Mouse (Mus musculus) small intestine, adult 2 months (tissue): ENCODE measurements around the gene 4930451I11Rik. TPM values are rescaled to one million over a fixed set of nuclear protein-coding genes. Genes with fewer than 3 reads are reported as not detected.

Source experiments
- H3K27ac ChIP-seq: fragments of 200-500 bp; 2 replicates; pipeline ENCODE4 v1.5.1; 2012; ENCODE audit warnings: low read depth, low read length, control low read depth, inconsistent platforms; ENCODE audit not compliant: insufficient read depth
- H3K27me3 ChIP-seq: fragments of 200-500 bp; 2 replicates; pipeline ENCODE4 v1.6.1; 2012; ENCODE audit warnings: mild to moderate bottlenecking, moderate library complexity, low read length, inconsistent platforms; ENCODE audit not compliant: control insufficient read depth, insufficient read depth
- H3K36me3 ChIP-seq: fragments of 200-500 bp; 2 replicates; pipeline ENCODE4 v1.6.1; 2012; ENCODE audit warnings: mild to moderate bottlenecking, low read length, control low read depth, inconsistent platforms; ENCODE audit not compliant: control insufficient read depth, insufficient read depth
- H3K4me1 ChIP-seq: fragments of 200-500 bp; 2 replicates; pipeline ENCODE4 v1.6.1; 2012; ENCODE audit warnings: low read length, inconsistent platforms, mixed read lengths; ENCODE audit not compliant: control insufficient read depth, insufficient read depth, insufficient read length
- H3K4me3 ChIP-seq: fragments of 200-500 bp; 2 replicates; pipeline ENCODE4 v1.5.1; 2012; ENCODE audit warnings: low read depth, mild to moderate bottlenecking, control low read depth, inconsistent platforms, low read length, moderate library complexity
- CTCF ChIP-seq: fragments of 200-500 bp; IDR thresholded peaks from 2 replicates; pipeline ENCODE4 v1.5.1; 2012; ENCODE audit warnings: low read depth, mild to moderate bottlenecking, control low read depth, inconsistent platforms, low read length, moderate library complexity, mixed read lengths; ENCODE audit not compliant: insufficient replicate concordance, insufficient read length; ENCODE audit errors: extremely low read depth
- POLR2A ChIP-seq: fragments of 200-500 bp; IDR thresholded peaks from 2 replicates; pipeline ENCODE4 v1.6.1; 2012; ENCODE audit warnings: low read depth, mild to moderate bottlenecking, control low read depth, inconsistent platforms, low read length, moderate library complexity
- WGBS: fragments of 180-500 bp; shearing (Covaris S2); methylation state at CpG from one replicate; pipeline ENCODE4 v1.1.7; 2018; 5-methylcytosine and 5-hydroxymethylcytosine counted together
- polyA plus RNA-seq: library from polyadenylated mRNA; depleted of rRNA; stranded (reverse); fragments of >200 nt; gene quantifications from 2 replicates; pipeline ENCODE4 v1.2.3, GENCODE M21; 2012

Gene 4930451I11Rik
- polyA plus RNA-seq, 1 experiment: not detected

- Histone ChIP-seq H3K36me3 (peaks cover 26% of the 10 kb centered on the region), H3K4me1 (peaks cover 16% of the 10 kb centered on the region), H3K27ac (no peak overlapping the region), H3K27me3 (no peaks in the 10 kb centered on the region), H3K4me3 (no peak overlapping the region)
- TF ChIP-seq CTCF: no peak
- TF ChIP-seq POLR2A: no peak
- 89% methylated on average over 16 of the region's 16 CpGs for WGBS
Observed at GRCm38 (mm10) chr7:126795387-126796317, 35.8 kb downstream of the 4930451I11Rik start.

GRCm38 (mm10) chr7:126794271-126794605, 37.2 kb downstream of the 4930451I11Rik start:
- Histone ChIP-seq H3K36me3 (peaks cover 35% of the 10 kb centered on the region), H3K27ac (no peak overlapping the region), H3K27me3 (no peaks in the 10 kb centered on the region), H3K4me1 (peaks cover 10% of the 10 kb centered on the region), H3K4me3 (no peak overlapping the region)
- WGBS: 62% methylated on average over 4 of the region's 4 CpGs
- TF ChIP-seq CTCF (no peak), POLR2A (no peak)

- H3K4me3 ChIP-seq: no peak overlapping the region
- H3K4me1 ChIP-seq: peaks cover 10% of the 10 kb centered on the region
- WGBS: 85% methylated on average over 4 of the region's 4 CpGs
- no peaks in the 10 kb centered on the region for H3K27me3 ChIP-seq
- H3K27ac ChIP-seq: peak overlapping the region; percentile 28; the same call in 1 of the 2 replicates
- H3K36me3 ChIP-seq: peaks cover 41% of the 10 kb centered on the region
- TF ChIP-seq CTCF (no peak), POLR2A (no peak)
Observed at GRCm38 (mm10) chr7:126793456-126794270, 37.8 kb downstream of the 4930451I11Rik start.

- peaks cover 49% of the 10 kb centered on the region for H3K36me3 ChIP-seq
- TF ChIP-seq POLR2A (no peak), CTCF (no peak)
- no peaks in the 10 kb centered on the region for H3K27me3 ChIP-seq
- H3K27ac ChIP-seq: peak overlapping the region; percentile 72
- WGBS: 14% methylated on average over 11 of the region's 11 CpGs
- H3K4me3 ChIP-seq: peak overlapping the region; percentile 82
- H3K4me1 ChIP-seq: peaks cover 10% of the 10 kb centered on the region
Observed at GRCm38 (mm10) chr7:126792721-126793443, 38.6 kb downstream of the 4930451I11Rik start.

GRCm38 (mm10) chr7:126791851-126792720, 39.4 kb downstream of the 4930451I11Rik start, which contains the start of gene Ppp4c:
Ppp4c (minus strand) TSS chr7:126792496.
- Histone ChIP-seq H3K4me3 (peak within 1 kb of the TSS; percentile 82), H3K4me1 (peaks cover 6% of the 10 kb centered on the region; the same call in 1 of the 2 replicates), H3K27ac (peak within 1 kb of the TSS; percentile 72), H3K36me3 (peaks cover 54% of the 10 kb centered on the region), H3K27me3 (no peaks in the 10 kb centered on the region)
- WGBS: under 1% methylated on average over 76 of the region's 83 CpGs
- TF ChIP-seq POLR2A (peak; percentile 41; the same call in 1 of the 2 replicates), CTCF (no peak)

- no peak for TF ChIP-seq POLR2A
- TF ChIP-seq CTCF: no peak
- Histone ChIP-seq H3K4me3 (no peak overlapping the region), H3K27ac (no peak overlapping the region), H3K36me3 (peaks cover 55% of the 10 kb centered on the region), H3K27me3 (no peaks in the 10 kb centered on the region), H3K4me1 (peaks cover 4% of the 10 kb centered on the region; the same call in 1 of the 2 replicates)
- 81% methylated on average over 4 of the region's 4 CpGs for WGBS
Observed at GRCm38 (mm10) chr7:126789141-126789540, 42.3 kb downstream of the 4930451I11Rik start.
